Mouse (Mus musculus) bone marrow macrophage, adult 2 months (primary cell): ENCODE data around the gene Taf8.

Experiments used
- CTCF ChIP-seq: IDR thresholded peaks from 2 replicates; pipeline ENCODE4 v1.5.1; 2012; ENCODE audit warnings: low read depth, mild to moderate bottlenecking, low read length, moderate library complexity
- POLR2A ChIP-seq: IDR thresholded peaks from 2 replicates; pipeline ENCODE4 v1.6.1; 2012; ENCODE audit warnings: mild to moderate bottlenecking, low read depth, low read length, borderline replicate concordance

- TF ChIP-seq POLR2A (no peak), CTCF (no peak)
Observed at GRCm38 (mm10) chr17:47490791-47491190, 11.3 kb downstream of the Taf8 start.
